Comparison of ENCODE assay signal across 9 mouse cellular contexts in the genomic region with DNA sequence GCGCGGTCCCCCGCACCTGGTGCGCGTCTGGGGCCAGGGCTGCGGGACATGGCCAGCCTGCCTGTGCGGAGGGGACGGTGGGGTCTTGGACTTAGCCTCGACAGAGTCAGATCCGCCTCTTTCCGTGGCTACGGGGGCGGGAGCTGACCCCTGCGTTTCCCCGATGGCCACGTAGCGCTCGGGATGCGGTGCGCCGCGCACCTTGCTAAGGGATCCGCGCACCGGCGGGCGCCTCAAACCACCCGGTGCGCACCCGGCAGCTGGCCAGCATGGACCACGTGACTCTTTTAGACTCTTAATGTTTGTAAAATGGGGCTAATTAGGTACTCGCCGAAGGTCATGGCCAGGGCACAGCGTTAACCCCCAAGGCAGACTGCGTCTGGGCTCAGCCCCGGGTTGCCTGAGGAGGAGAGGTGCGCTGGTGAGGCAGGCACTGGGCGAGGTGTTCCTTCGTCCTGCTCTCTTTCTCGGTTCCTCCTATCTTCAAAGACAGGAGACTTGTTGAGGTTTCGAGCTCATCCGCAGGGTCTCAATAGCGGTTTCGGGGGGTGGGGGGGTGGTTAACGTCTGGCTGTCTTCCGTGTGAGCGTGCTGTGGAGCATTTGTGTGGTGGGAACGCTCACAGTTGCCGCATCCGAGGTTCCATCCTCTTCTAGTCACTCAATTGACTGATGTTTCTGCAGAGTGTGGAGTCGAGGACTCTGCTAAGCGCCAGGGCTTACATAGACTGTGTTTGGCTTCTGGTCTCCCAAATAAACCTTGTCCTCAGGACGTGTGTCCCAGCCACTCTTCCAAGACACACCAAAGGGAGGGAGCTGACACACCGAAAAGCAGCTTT. TPM values are rescaled to one million over a fixed set of nuclear protein-coding genes. Genes with fewer than 3 reads are reported as not detected.
DNase-seq lines count a peak whose midpoint lies in the region; ATAC-seq and TF ChIP-seq lines count a peak whose summit lies in the region.
"Had no signal": no experiment of that assay in that cellular context is flagged by ENCODE, and none has a peak within 500 bp of the region (broad histone marks: within the 10 kb centered on the region; RNA-seq: fewer than 3 reads in every experiment).

No protein-coding gene starts in this region.

- ATAC-seq in forebrain, embryonic 12.5 days (ENCODE audit: low FRiP score), result peak; percentile 42; the same call in 1 of the 2 replicates
- no peak for ATAC-seq in hindbrain, embryonic 14.5 days (ENCODE audit: low FRiP score)
- no peak for ATAC-seq in liver, embryonic 14.5 days (ENCODE audit: insufficient read depth)

- H3K9ac ChIP-seq in forebrain, embryonic 12.5 days, result peak overlapping the region; percentile 60
- H3K9ac ChIP-seq in hindbrain, embryonic 14.5 days, result peak overlapping the region; percentile 78
- no peak overlapping the region for H3K9ac ChIP-seq in liver, embryonic 14.5 days (replicated peaks)

- TF ChIP-seq EP300 in liver, embryonic 14.5 days (IDR thresholded peaks at IDR 0.05; ENCODE audit: low read depth), result no peak

- peak overlapping the region; percentile 98 for H3K4me2 ChIP-seq in forebrain, embryonic 12.5 days
- H3K4me2 ChIP-seq in hindbrain, embryonic 14.5 days (replicated peaks), result peak overlapping the region; percentile 96
- H3K4me2 ChIP-seq in liver, embryonic 14.5 days (ENCODE audit: low read depth), result peak overlapping the region; percentile 18

- peaks cover 16% of the 10 kb centered on the region for H3K4me1 ChIP-seq in forebrain, embryonic 12.5 days
- peaks cover 18% of the 10 kb centered on the region; the same call in 1 of the 2 replicates for H3K4me1 ChIP-seq in hindbrain, embryonic 14.5 days (replicated peaks; ENCODE audit: control insufficient read depth, insufficient read depth, low read length)
- H3K4me1 ChIP-seq in liver, embryonic 14.5 days (replicated peaks; ENCODE audit: control insufficient read depth in 2 of 2, insufficient read depth in 2 of 2, low read length in 1 of 2), result no peaks in the 10 kb centered on the region

- intact Hi-C loops in heart, postnatal 25 days (cut with DNase I), result loop anchor here (5.0 kb wide), 1 partner anchor 38 kb away; no protein-coding TSS in a partner anchor

- H3K27me3 ChIP-seq in forebrain, embryonic 12.5 days, result peaks cover 70% of the 10 kb centered on the region
- peaks cover 48% of the 10 kb centered on the region for H3K27me3 ChIP-seq in hindbrain, embryonic 14.5 days (ENCODE audit: control insufficient read depth, insufficient read depth, low read length)
- H3K27me3 ChIP-seq in liver, embryonic 14.5 days (ENCODE audit: control insufficient read depth, insufficient read depth, low read length), result peaks cover 36% of the 10 kb centered on the region
- H3K27me3 ChIP-seq: CH12.LX had no signal

- peak overlapping the region; percentile 66 for H3K4me3 ChIP-seq in forebrain, embryonic 12.5 days (replicated peaks)
- peak overlapping the region; percentile 65 for H3K4me3 ChIP-seq in hindbrain, embryonic 14.5 days (replicated peaks; ENCODE audit: low read length)
- peak overlapping the region in 1 of 2 experiments; percentile 22; a peak in 1 of 4 replicates for H3K4me3 ChIP-seq in liver, embryonic 14.5 days (ENCODE audit: insufficient read depth in 1 of 2, low read depth in 2 of 2, low read length in 2 of 2)

- H3K36me3 ChIP-seq in forebrain, embryonic 12.5 days (replicated peaks), result no peaks in the 10 kb centered on the region
- H3K36me3 ChIP-seq in hindbrain, embryonic 14.5 days (replicated peaks; ENCODE audit: control insufficient read depth, insufficient read depth), result no peaks in the 10 kb centered on the region
- H3K36me3 ChIP-seq in liver, embryonic 14.5 days (replicated peaks; ENCODE audit: control insufficient read depth, insufficient read depth, low read depth), result no peaks in the 10 kb centered on the region

- DNase-seq in heart, adult 18-20 months, result peak; percentile 18 to 52
- DNase-seq in heart, postnatal 25 days (ENCODE audit: low spot score), result no peak
- DNase-seq in adrenal gland, adult 8-10 months, result peak; percentile 3
- DNase-seq in hindbrain, embryonic 14.5 days (ENCODE audit: low spot score), result no peak
- DNase-seq in liver, embryonic 14.5 days (ENCODE audit: low read depth in 3 of 3, low spot score in 3 of 3), result no peak
- DNase-seq in right cerebral cortex, postnatal 25 days, result peak; percentile 50
- DNase-seq in gastrocnemius, postnatal 4 days (ENCODE audit: low spot score in 2 of 2), result no peak

- WGBS in forebrain, embryonic 12.5 days, result 3% methylated on average over 54 of the region's 54 CpGs
- WGBS in hindbrain, embryonic 14.5 days, result 4% methylated on average over 54 of the region's 54 CpGs
- 3% methylated on average over 52 of the region's 54 CpGs for WGBS in liver, embryonic 14.5 days (ENCODE audit: insufficient replicate concordance)

- no peak overlapping the region for H3K27ac ChIP-seq in forebrain, embryonic 12.5 days
- H3K27ac ChIP-seq in hindbrain, embryonic 14.5 days, result 0 out of 2 replicates have a peak overlapping the region, but pooled peaks have one; percentile 72
- H3K27ac ChIP-seq in liver, embryonic 14.5 days, result no peak overlapping the region

- no peak for TF ChIP-seq CTCF in liver, embryonic 14.5 days (IDR thresholded peaks at IDR 0.05; ENCODE audit: low read depth)

- peaks cover 9% of the 10 kb centered on the region; the same call in 1 of the 2 replicates for H3K9me3 ChIP-seq in forebrain, embryonic 12.5 days
- H3K9me3 ChIP-seq in hindbrain, embryonic 14.5 days (ENCODE audit: control insufficient read depth, low read length), result no peaks in the 10 kb centered on the region
- H3K9me3 ChIP-seq in liver, embryonic 14.5 days (ENCODE audit: control insufficient read depth, low read length), result no peaks in the 10 kb centered on the region

RNA-seq across cellular contexts. Expression of gene Myrip, which starts 3.2 kb away (rescaled TPM):
- total RNA-seq in heart, adult 18-20 months (2021), result 1 to 10 TPM; 6.8 to 9.5 TPM
- total RNA-seq in heart, postnatal 25 days (2021), result 1 to 10 TPM; 4.5 to 4.8 TPM
- 10 to 100 TPM in 1 of 4 experiments, 1 to 10 TPM in 3; 5.5 to 10.8 (median 7.0) TPM for total RNA-seq in adrenal gland, adult 8-10 months (2022)
- 0.78 and 0.96 TPM in 2 replicates for polyA plus RNA-seq in forebrain, embryonic 12.5 days (2016; fragmentation: Nextera tagmentation; extraction: Ambion mirVana)
- 7.7 and 8.7 TPM in 2 replicates for polyA plus RNA-seq in hindbrain, embryonic 14.5 days (2014; fragmentation: Nextera tagmentation; extraction: Ambion mirVana)
- polyA plus RNA-seq in liver, embryonic 14.5 days (2012; rRNA removed), result 0.02 TPM in 2 replicates
- polyA plus RNA-seq in liver, embryonic 14.5 days (2014; fragmentation: Nextera tagmentation; extraction: Ambion mirVana), result 0.18 and 0.23 TPM in 2 replicates
- under 1 TPM; 0.26 to 0.39 TPM for total RNA-seq in gastrocnemius, postnatal 4 days (2021)
- total RNA-seq: CH12.LX had no signal

Comparison
In these comparisons a context has a peak if more than half of its experiments do, and no peak if none do; other contexts are left out.
1. DNase-seq: peak in heart, adult 18-20 months (2 of 2), adrenal gland, adult 8-10 months (single experiment) and right cerebral cortex, postnatal 25 days (single experiment); none in heart, postnatal 25 days (single experiment), hindbrain, embryonic 14.5 days (single experiment), liver, embryonic 14.5 days (0 of 3) and gastrocnemius, postnatal 4 days (0 of 2).
2. H3K4me2 ChIP-seq: peak in every context shown above with its lines; median percentile 98 in forebrain, embryonic 12.5 days; 96 in hindbrain, embryonic 14.5 days; 18 in liver, embryonic 14.5 days.